Mouse (Mus musculus) cortical plate, adult 2 months (tissue): ENCODE results near the gene Fcnb.

ENCODE experiments used
- CTCF ChIP-seq: fragments of 200-500 bp; IDR thresholded peaks from 2 replicates; pipeline ENCODE4 v1.5.1; 2011; ENCODE audit warnings: mild to moderate bottlenecking, control low read depth, low read length; ENCODE audit not compliant: insufficient read depth; ENCODE audit errors: extremely low read depth
- POLR2A ChIP-seq: fragments of 200-500 bp; IDR thresholded peaks from 2 replicates; pipeline ENCODE4 v1.6.1; 2011; ENCODE audit warnings: mild to moderate bottlenecking, low read length, control low read depth; ENCODE audit not compliant: insufficient read depth; ENCODE audit errors: extremely low read depth

GRCm38 (mm10) chr2:28063711-28064338 is 20.9 kb downstream of the Fcnb start:
- TF ChIP-seq CTCF = no peak
- TF ChIP-seq POLR2A = no peak
